Mouse (Mus musculus) midbrain, embryonic 14.5 days (tissue): ENCODE data around the gene Gcc1. TPM values are rescaled to one million over a fixed set of nuclear protein-coding genes. Genes with fewer than 3 reads are reported as not detected.

ENCODE experiments used
- ATAC-seq: fragments of 200-750 bp; cut with Nextera tagmentation; 2 replicates; pipeline ENCODE4 v1.8.0; 2017; ENCODE audit warnings: moderate number of reproducible peaks, moderate library complexity; ENCODE audit not compliant: low FRiP score, low TSS enrichment
- DNase-seq: peaks from one replicate; pipeline ENCODE4 v3.0.0-alpha.2; 2015
- H3K27ac ChIP-seq: fragments of 300-500 bp; sonication (generic); replicated peaks from 2 replicates; pipeline ENCODE4 v1.5.1; 2014; ENCODE audit warnings: mild to moderate bottlenecking, low read depth, low read length, moderate library complexity
- H3K27me3 ChIP-seq: fragments of 300-500 bp; sonication (generic); 2 replicates; pipeline ENCODE4 v1.6.1; 2014; ENCODE audit warnings: low read length, control low read depth, mixed read lengths; ENCODE audit not compliant: control insufficient read depth, insufficient read depth
- H3K36me3 ChIP-seq: fragments of 300-500 bp; sonication (generic); 2 replicates; pipeline ENCODE4 v1.6.1; 2014; ENCODE audit warnings: low read length, control low read depth; ENCODE audit not compliant: control insufficient read depth, insufficient read depth
- H3K4me1 ChIP-seq: fragments of 300-500 bp; sonication (generic); 2 replicates; pipeline ENCODE4 v1.6.1; 2014; ENCODE audit warnings: mild to moderate bottlenecking, antibody characterized with exemption, low read length, control low read depth; ENCODE audit not compliant: control insufficient read depth, insufficient read depth
- H3K4me2 ChIP-seq: fragments of 300-500 bp; sonication (generic); 2 replicates; pipeline ENCODE4 v1.6.1; 2014; ENCODE audit warnings: mild to moderate bottlenecking, low read length, moderate library complexity
- H3K4me3 ChIP-seq: fragments of 300-500 bp; sonication (generic); replicated peaks from 2 replicates; pipeline ENCODE4 v1.5.1; 2014; ENCODE audit warnings: low read depth, low read length
- H3K9ac ChIP-seq: fragments of 300-500 bp; sonication (generic); replicated peaks from 2 replicates; pipeline ENCODE4 v1.6.1; 2014; ENCODE audit warnings: mild to moderate bottlenecking, low read length, moderate library complexity
- H3K9me3 ChIP-seq: fragments of 300-500 bp; sonication (generic); 2 replicates; pipeline ENCODE4 v1.6.1; 2016; ENCODE audit warnings: low read length, control low read depth, mixed read lengths; ENCODE audit not compliant: control insufficient read depth
- WGBS: fragments of 180-500 bp; shearing (Covaris S2); extraction: QIAGEN DNeasy Blood & Tissue Kit; methylation state at CpG from one replicate; pipeline ENCODE4 v1.1.7; 2014; 5-methylcytosine and 5-hydroxymethylcytosine counted together
- polyA plus RNA-seq: library from polyadenylated mRNA; unstranded; fragments of >200 nt; fragmentation: Nextera tagmentation; extraction: Ambion mirVana; gene quantifications from 2 replicates; pipeline ENCODE4 v1.2.1, GENCODE M21; 2014

The Gcc1 gene
- polyA plus RNA-seq = 8.4 and 9.5 TPM in 2 replicates

DNA sequence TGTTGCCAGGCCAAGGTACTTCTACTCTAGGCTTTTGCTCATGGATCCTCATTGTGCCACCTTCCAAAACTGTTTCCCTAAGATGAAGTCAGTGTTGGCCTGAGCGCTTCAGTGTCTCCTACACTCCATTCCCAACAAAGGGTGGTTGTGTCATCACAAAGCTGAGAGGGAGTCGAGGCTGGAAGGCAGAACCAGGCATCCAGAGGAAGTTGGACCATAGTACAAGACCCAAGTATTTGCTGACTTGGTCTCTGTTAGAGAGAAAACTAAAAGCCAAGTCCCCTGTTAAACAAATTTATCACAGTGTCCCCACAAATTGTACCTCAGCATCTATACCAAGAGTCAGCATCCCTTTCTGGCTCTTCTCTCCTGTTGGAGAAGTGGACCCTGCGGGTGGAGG is at the start of gene Gcc1:
Gcc1 (minus strand) TSS at position 101 of the 400 bp plus-strand sequence.
- ATAC-seq = no peak
- Histone ChIP-seq H3K9me3 (no peaks in the 10 kb centered on the region), H3K4me3 (no peak within 1 kb of the TSS), H3K4me2 (no peak within 1 kb of the TSS), H3K27me3 (no peaks in the 10 kb centered on the region), H3K9ac (no peak within 1 kb of the TSS), H3K36me3 (peaks cover 18% of the 10 kb centered on the region), H3K27ac (no peak within 1 kb of the TSS), H3K4me1 (peaks cover 10% of the 10 kb centered on the region; the same call in 1 of the 2 replicates)
- DNase-seq = no peak
- 91% methylated on average over 3 of the region's 3 CpGs for WGBS

DNA sequence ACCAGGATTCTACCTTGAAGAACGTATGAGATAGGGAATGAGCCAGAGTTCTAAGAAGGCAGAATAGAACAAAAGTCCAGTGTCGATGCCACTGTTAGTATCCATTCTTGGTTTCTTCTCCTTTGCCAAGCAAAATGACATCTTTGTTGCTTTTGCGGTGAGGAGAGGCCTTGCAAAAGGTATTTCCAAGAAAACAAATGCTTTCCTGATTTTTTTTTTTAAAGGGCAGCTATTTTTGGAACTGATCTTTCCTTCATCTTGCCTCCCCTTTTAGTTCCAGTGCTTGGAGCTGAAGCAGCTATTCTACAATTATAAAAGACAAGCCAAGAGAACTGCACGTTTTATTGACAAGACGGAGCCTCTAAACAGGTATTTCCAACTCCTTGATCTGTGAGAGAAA is 46.6 kb upstream of the Gcc1 start, which contains the start of gene Snd1:
Snd1 (plus strand) TSS at position 301 of the 400 bp plus-strand sequence.
- Histone ChIP-seq H3K4me1 (no peaks in the 10 kb centered on the region), H3K4me2 (no peak within 1 kb of the TSS), H3K27me3 (no peaks in the 10 kb centered on the region), H3K4me3 (no peak within 1 kb of the TSS), H3K9me3 (no peaks in the 10 kb centered on the region), H3K9ac (no peak within 1 kb of the TSS), H3K27ac (no peak within 1 kb of the TSS), H3K36me3 (no peaks in the 10 kb centered on the region)
- ATAC-seq (no peak), DNase-seq (no peak)
- 87% methylated on average over 5 of the region's 5 CpGs for WGBS

DNA sequence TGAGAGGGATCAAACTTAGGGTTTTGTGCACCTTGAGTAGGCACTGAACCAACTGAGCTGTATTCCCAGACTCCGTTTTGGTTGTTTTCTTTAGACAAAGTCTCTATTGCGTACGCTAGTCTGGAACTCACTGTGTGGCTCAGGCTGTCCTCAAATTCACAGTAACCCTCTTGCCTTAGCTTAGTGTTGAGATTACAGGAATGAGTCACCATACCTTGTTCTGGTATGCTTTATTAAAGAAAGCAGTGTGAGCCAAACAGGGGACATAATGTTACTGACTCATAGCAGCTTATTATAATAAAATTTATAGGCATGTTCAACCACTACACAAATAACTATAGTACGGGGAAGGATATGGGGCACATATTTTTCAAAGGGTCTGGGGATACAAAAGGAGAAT is 46.0 kb upstream of the Gcc1 start:
- H3K4me3 ChIP-seq = no peak overlapping the region
- no peak overlapping the region for H3K4me2 ChIP-seq
- ATAC-seq (no peak), DNase-seq (no peak)
- no peaks in the 10 kb centered on the region for H3K36me3 ChIP-seq
- 93% methylated on average over 4 of the region's 4 CpGs for WGBS
- H3K9ac ChIP-seq = no peak overlapping the region
- no peak overlapping the region for H3K27ac ChIP-seq
- no peaks in the 10 kb centered on the region for H3K9me3 ChIP-seq
- H3K27me3 ChIP-seq = no peaks in the 10 kb centered on the region
- no peaks in the 10 kb centered on the region for H3K4me1 ChIP-seq

DNA sequence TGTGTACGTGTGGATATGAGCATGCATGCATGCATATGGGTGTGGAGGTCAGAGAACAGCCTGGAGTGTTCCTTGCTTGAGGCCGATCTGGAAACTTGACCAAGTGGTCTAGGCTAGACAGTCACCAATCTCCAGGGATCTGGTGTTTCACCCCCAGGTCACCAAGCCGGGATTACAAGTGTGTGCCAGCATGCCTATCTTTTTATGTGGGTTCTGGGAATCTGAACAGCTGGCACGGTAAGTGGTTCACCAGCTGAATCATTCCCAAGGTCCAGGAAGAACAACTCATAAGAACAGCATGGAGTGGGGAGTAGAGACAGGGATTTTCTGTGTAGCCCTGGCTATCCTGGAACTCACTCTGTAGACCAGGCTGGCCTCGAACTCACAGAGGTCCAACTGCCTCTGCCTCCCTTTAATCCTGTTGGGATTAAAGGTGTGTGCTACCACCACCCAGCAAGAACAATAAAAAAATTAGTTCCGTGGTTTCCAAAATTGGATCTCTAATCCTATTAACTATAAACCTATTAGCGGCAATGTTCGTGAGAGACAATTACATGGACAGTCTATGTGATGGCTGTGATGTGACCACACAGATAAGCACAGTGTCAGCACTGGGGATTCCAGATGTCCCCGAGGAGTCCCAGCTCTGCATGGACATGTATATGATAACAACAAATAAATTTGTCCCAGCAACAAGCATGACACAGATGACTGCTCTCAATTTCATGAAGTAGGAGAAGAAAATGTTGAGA is 43.3 kb upstream of the Gcc1 start:
- no peaks in the 10 kb centered on the region for H3K9me3 ChIP-seq
- no peak overlapping the region for H3K4me2 ChIP-seq
- H3K27ac ChIP-seq = no peak overlapping the region
- ATAC-seq (no peak), DNase-seq (no peak)
- no peak overlapping the region for H3K9ac ChIP-seq
- no peaks in the 10 kb centered on the region for H3K4me1 ChIP-seq
- H3K36me3 ChIP-seq = no peaks in the 10 kb centered on the region
- WGBS = 82% methylated on average over 9 of the region's 9 CpGs
- no peaks in the 10 kb centered on the region for H3K27me3 ChIP-seq
- no peak overlapping the region for H3K4me3 ChIP-seq

DNA sequence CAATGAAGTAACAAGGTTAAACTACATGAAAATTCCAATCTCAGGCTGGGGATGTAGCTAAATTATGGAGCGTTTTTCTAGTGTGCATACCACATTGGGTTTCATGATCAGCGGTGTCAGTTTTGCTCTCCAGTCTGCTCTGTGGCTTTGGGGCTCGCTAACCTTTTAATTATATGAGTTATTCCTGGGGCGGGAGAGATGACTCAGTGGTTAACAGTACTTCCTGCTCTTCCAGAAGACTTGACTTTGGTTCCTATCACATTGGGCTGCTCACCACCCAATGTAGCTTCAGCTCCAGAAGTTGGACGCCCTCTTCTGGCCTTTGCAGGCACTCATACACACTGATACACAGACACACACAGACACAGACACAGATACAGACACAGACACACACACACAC is 42.4 kb upstream of the Gcc1 start:
- Histone ChIP-seq H3K4me2 (no peak overlapping the region), H3K27ac (no peak overlapping the region), H3K9me3 (no peaks in the 10 kb centered on the region), H3K27me3 (no peaks in the 10 kb centered on the region), H3K4me3 (no peak overlapping the region), H3K9ac (no peak overlapping the region), H3K36me3 (no peaks in the 10 kb centered on the region), H3K4me1 (no peaks in the 10 kb centered on the region)
- 82% methylated on average over 5 of the region's 5 CpGs for WGBS
- DNase-seq (no peak), ATAC-seq (no peak)

DNA sequence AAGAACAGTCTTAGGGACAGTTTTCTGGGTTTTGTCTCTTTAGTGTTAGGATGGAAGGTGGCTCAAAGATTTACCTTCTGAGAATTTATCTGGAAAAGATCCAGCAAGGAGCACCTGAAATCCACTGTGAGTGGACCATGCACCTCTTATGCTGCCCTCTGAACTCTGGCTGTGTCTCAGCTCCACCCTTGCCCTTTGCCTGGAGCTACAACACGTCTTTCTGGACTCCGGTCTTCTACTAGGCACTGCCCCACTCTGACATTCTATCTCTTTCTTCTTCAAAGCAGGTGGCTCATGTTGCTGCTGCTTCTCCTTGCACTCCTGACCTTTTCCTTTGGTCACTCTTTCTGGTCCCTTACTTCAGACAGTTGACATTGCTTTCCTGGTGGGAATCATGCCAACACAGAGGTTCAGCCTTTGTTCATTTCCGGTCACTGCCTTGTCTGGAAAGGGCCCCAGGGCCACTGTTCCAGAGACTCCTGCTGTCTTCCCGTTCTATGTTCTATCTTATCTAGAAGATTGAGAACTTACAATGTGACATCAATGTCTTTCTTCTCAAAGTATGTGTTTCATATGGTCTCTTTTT is 41.9 kb upstream of the Gcc1 start:
- H3K9ac ChIP-seq = no peak overlapping the region
- DNase-seq (no peak), ATAC-seq (no peak)
- no peaks in the 10 kb centered on the region for H3K36me3 ChIP-seq
- no peak overlapping the region for H3K27ac ChIP-seq
- no peaks in the 10 kb centered on the region for H3K9me3 ChIP-seq
- H3K4me2 ChIP-seq = no peak overlapping the region
- H3K27me3 ChIP-seq = no peaks in the 10 kb centered on the region
- no peak overlapping the region for H3K4me3 ChIP-seq
- WGBS = 77% methylated on average over 4 of the region's 4 CpGs
- no peaks in the 10 kb centered on the region for H3K4me1 ChIP-seq

DNA sequence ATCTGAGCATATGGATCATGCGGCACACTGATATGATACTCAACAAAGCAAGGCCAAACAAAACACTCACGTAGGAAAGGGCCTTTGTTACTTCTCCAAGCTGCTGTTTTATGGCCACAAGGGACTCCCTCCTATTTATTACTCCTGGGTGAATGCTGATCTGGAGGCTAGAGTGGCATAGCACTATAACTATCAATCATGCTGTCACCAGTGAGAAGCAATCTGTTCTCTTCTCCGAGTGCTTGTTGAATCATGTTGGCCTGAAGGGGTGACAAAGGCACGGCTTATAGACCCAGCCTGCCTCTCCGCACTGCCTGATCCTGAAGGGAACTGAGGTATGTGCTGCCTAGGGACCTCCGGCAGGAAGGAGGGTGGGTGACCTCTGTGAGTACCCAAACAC is 36.4 kb upstream of the Gcc1 start:
- H3K4me1 ChIP-seq = no peaks in the 10 kb centered on the region
- no peak overlapping the region for H3K4me3 ChIP-seq
- no peak overlapping the region for H3K4me2 ChIP-seq
- H3K27ac ChIP-seq = no peak overlapping the region
- H3K9me3 ChIP-seq = no peaks in the 10 kb centered on the region
- no peaks in the 10 kb centered on the region for H3K27me3 ChIP-seq
- WGBS = 66% methylated on average over 6 of the region's 6 CpGs
- H3K9ac ChIP-seq = no peak overlapping the region
- DNase-seq (no peak), ATAC-seq (no peak)
- no peaks in the 10 kb centered on the region for H3K36me3 ChIP-seq

DNA sequence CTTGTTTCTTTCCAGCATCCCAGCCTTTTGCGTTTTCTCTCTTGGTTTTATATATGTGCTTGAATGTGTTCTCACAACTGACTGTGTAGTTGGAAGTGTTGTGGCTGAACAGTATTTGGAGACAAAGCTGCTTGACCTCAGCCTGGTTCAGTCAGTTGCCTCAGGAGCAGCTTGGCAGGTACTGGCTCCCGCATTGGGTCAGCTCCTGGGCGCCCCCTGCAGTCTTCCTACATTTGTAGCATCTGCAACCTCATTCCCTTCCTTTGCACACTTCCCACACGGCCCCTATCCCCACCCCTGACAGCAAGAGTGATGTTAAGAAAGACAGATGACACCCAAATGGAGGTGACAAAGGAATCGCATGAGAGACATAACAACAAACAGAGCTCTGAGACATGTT is 32.3 kb upstream of the Gcc1 start:
- H3K36me3 ChIP-seq = no peaks in the 10 kb centered on the region
- no peak for ATAC-seq
- H3K27me3 ChIP-seq = no peaks in the 10 kb centered on the region
- H3K9ac ChIP-seq = no peak overlapping the region
- H3K9me3 ChIP-seq = no peaks in the 10 kb centered on the region
- H3K4me1 ChIP-seq = no peaks in the 10 kb centered on the region
- no peak overlapping the region for H3K4me2 ChIP-seq
- 11% methylated on average over 5 of the region's 5 CpGs for WGBS
- H3K4me3 ChIP-seq = no peak overlapping the region
- no peak overlapping the region for H3K27ac ChIP-seq
- peak; percentile 64 for DNase-seq

DNA sequence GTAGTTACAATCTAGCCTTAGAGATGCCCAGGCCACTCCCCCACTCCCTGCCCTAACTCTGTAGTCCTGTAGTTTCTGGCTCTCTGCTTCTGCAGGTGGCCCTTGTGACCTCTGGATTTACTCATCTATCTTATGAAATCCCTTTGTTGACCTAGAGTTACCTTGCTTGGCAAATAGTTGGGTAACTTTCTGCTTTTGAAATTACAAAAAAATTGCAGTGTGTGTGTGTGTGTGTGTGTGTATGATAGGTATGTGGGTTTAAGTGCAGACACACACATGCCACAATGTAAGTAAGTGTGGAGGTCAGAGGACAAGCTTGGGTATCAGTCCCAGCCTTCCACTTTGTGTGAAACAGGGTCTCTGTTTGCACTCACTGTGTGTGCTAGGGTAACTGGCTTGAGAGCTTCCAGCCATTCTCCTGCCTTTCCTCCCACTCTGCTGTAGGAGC is 31.1 kb upstream of the Gcc1 start:
- Histone ChIP-seq H3K9me3 (no peaks in the 10 kb centered on the region), H3K27ac (no peak overlapping the region), H3K4me1 (no peaks in the 10 kb centered on the region), H3K36me3 (no peaks in the 10 kb centered on the region), H3K4me2 (no peak overlapping the region), H3K4me3 (no peak overlapping the region), H3K9ac (no peak overlapping the region), H3K27me3 (no peaks in the 10 kb centered on the region)
- DNase-seq (no peak), ATAC-seq (no peak)
